Mouse (Mus musculus): ENCODE data around the gene Srgap2.
"Not testable (repeated sequence)": the region's sequence is repeated elsewhere in the genome, so short reads cannot be mapped to it uniquely, and the experiment has no call there.

Gene Srgap2

GRCm38 (mm10) chr1:131345422-131346419, 181.4 kb downstream of the Srgap2 start:
- no peak for DNase-seq (ENCODE audit: low spot score)

GRCm38 (mm10) chr1:131344691-131345090, 182.5 kb downstream of the Srgap2 start:
- DNase-seq (ENCODE audit: low spot score) = no peak

DNA sequence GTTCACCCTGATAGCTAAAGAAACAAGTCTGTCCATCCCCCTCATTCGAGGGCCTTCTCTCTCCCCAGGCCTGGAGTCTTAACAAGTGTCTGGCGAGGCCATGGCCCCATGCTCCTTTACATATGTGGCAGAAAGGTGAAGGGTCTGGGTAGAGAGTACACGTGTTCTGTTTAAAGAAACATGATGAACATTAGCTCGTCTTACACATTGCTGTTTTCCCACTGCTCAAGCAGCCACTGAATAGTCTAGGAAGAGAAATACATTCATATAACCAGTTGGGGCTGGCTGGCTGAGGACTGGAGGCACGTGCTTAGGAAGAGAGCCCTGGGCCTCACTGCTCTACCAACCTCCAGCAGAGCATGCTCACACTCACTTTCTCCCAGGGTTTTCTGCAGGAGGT, 191.1 kb downstream of the Srgap2 start:
- no peak for DNase-seq (ENCODE audit: low spot score)

GRCm38 (mm10) chr1:131335604-131336003, 191.5 kb downstream of the Srgap2 start:
- no peak for DNase-seq (ENCODE audit: low spot score)

- no peak for DNase-seq (ENCODE audit: low spot score)
These were observed 196.0 kb downstream of the Srgap2 start for GRCm38 (mm10) chr1:131331180-131331579.

GRCm38 (mm10) chr1:131329093-131329492, 198.1 kb downstream of the Srgap2 start:
- not testable (repeated sequence) for DNase-seq (ENCODE audit: low spot score)

DNA sequence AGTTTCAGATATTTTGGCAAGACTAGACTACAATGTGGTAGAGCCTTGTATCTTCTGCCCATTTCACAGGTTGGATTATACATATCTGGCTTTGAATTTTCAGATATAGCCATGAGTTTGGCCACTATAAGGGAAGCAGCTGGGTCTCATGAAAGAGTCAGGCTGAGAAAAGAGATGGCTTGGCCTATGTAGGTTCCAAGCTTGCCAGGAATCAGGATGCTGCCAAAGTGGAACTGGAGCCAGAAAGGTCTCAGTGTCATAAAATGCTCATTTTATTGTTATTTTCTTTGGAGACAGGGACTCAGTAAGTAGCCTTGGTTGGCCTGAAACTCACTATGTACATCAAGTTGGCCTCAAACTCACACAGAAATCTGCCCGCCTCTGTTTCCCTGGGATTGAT, 200.0 kb downstream of the Srgap2 start:
- no peak for DNase-seq (ENCODE audit: low spot score)

DNA sequence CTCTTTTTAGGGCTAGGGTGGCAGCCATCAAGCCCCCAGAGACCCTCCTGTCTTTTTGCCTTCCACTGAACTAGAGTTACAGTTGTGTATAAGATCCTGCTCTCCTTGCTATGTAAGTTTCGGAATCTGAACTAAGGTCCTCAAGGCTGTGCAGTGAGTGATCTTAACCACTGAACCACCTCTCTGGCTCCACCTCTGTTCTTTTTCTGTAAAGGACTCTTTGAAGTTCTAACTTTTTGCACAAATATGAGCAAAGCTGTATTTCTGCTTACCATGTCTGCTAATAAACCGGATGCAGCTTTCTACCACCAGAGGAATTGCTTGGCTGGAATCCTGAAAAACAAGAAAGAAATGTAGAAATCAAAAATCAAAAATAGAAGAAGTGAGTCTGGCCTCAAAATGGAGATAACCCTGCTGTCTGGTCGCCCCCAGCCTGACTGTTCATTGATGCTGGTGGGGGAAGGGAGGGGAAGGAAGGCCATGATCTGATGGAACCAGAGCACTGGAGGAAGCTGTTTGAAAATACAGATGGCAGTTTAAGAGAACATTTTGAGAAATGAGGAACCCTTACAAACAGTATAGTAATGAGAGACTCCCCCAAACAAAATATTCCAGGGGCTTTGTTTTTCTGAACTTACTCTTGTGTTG, 202.2 kb downstream of the Srgap2 start:
- DNase-seq (ENCODE audit: low spot score) = no peak

GRCm38 (mm10) chr1:131319598-131320330, 207.4 kb downstream of the Srgap2 start:
- no peak for DNase-seq (ENCODE audit: low spot score)

- DNase-seq (ENCODE audit: low spot score) = no peak
These were observed 208.8 kb downstream of the Srgap2 start for GRCm38 (mm10) chr1:131318397-131318796.

- no peak for DNase-seq (ENCODE audit: low spot score)
These were observed 209.5 kb downstream of the Srgap2 start for GRCm38 (mm10) chr1:131317625-131318024.

DNA sequence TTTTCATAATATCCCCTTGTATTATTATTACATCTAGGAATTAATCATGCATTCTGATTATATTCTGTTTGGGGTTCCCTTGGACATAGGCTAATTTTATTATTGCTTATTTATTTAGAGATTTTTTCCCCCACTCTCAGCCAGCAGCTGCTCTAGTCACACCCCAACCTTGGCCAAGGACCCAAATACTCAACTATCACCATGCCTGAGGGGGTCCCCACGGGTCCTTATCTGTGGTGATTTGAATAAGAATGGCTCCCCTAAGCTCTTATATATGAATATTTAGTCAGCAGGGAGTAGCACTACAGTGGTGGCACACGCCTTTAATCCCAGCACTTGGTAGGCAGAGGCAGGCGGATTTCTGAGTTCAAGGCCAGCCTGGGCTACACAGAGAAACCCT, 215.9 kb downstream of the Srgap2 start:
- no peak for DNase-seq (ENCODE audit: low spot score)

DNA sequence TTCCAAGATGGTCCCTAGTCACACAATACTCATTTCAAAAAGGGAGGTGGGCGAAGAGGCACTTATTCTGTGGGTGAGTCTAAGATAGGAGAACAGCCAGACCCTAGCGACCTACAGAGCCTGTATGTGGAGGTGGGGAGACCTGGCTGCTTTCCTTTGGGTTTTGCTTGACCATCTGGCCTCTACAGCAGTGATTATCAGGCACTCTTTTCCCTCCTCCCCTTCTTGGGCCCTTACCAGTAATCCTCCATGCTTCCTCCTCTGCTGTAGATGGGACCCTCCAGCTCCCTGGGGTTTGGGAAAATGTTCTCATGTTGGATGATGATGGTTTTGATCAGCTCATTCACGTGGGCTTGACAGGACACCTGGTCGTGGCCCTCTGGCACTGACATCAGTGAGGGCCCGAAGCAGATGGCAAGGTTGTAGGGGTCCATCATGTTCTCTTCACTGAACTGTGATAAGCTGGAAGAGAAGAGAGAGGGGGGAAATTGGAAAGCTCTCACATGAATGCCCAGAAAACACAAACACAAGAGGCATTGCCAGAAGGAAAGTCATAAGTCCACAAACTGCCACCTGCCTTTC, 216.8 kb downstream of the Srgap2 start:
- no peak for DNase-seq (ENCODE audit: low spot score)

GRCm38 (mm10) chr1:131300750-131301149, 226.4 kb downstream of the Srgap2 start:
- DNase-seq (ENCODE audit: low spot score) = no peak

- DNase-seq (ENCODE audit: low spot score) = no peak
These were observed 227.4 kb downstream of the Srgap2 start for GRCm38 (mm10) chr1:131299788-131300187.

DNA sequence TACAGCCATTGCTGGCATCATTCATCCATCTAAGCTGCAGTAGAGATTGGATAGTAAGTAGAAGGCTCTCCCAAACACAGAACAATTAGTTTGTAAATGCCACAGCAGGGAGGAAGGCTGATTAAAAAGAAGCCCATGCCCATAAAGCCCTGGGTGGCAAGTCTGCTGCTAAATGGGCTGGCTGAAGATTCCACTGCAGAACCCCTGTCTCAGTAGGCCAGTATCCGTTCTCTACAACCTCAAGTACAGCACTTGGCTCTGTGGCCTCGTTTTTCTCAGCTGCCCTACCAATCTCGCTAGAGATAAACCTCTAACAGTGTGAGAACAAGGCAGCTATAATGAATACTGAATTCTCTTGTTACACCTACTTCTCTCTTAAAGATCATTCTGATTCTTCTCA, 227.9 kb downstream of the Srgap2 start:
- DNase-seq (ENCODE audit: low spot score) = no peak

- no peak for DNase-seq (ENCODE audit: low spot score)
These were observed 229.0 kb downstream of the Srgap2 start for GRCm38 (mm10) chr1:131298171-131298570.

DNA sequence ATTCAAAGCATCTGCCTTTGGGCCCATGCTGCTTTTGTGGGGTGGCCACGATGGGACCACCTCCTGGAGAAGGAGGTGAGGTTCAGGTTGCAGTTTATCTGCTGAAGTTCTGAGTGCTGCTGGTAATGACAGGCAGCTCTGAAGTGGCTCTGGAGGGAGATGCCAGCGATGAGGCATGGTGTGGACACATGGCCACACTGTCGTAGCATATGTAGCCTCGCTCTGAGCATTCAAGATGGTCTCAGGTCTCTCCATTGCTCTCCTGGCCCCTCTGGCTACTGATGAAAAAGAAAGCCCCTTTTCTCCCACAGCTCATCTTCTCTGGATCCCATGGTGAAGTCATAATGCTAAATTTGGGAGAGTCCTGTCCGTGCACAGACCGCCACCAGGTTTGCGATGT, 230.4 kb downstream of the Srgap2 start:
- no peak for DNase-seq (ENCODE audit: low spot score)

- no peak for DNase-seq (ENCODE audit: low spot score)
These were observed 232.0 kb downstream of the Srgap2 start for GRCm38 (mm10) chr1:131295200-131295599.

DNA sequence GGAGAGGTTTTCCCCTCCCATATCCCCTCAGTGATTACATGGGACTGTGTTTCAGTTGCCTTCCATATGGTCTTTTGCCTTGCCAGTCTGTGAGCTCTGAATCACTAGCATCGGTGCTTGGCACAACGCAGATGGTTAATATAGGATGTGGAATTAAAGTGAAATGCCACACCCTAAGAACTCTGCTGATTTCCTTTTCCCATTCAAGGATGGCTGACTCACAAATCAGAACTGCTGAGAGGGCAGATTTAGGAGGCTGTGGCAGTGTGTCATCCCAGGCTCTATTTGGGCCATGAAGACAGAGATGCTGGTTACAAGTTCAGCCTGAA, 233.3 kb downstream of the Srgap2 start:
- no peak for DNase-seq (ENCODE audit: low spot score)

DNA sequence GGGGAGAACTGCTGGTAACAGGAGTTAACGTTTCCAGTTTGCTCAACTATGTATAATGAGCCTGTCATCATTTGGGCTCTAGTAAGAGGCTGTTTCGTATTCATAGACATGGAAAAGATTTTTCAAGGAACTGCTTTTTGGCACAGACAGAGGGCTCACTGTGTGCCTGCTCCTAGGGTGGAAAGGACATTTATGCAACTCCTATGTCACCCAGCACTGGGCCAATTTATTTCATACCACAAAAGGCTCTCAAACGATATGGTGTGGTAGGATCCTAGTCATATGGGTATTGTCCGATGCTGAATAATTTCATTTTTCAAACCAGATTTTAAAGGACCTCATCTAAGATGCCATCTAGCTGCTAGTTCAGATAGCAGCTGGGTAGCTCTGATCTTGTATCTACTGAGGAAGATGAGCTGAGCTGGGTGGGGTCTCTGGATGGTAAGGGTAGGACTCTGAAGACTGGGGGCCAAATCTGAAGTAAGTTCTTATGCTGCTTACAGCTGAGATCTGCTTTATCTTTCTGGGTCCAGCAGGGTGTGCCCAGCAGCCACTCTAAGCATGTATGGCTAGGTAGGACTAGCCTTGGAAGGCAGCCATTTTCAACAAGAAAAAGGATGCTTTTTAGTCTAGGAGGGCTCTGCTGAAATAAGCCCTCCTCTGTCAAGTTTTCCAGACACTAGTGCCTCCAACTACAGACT, 233.8 kb downstream of the Srgap2 start:
- no peak for DNase-seq (ENCODE audit: low spot score)

DNA sequence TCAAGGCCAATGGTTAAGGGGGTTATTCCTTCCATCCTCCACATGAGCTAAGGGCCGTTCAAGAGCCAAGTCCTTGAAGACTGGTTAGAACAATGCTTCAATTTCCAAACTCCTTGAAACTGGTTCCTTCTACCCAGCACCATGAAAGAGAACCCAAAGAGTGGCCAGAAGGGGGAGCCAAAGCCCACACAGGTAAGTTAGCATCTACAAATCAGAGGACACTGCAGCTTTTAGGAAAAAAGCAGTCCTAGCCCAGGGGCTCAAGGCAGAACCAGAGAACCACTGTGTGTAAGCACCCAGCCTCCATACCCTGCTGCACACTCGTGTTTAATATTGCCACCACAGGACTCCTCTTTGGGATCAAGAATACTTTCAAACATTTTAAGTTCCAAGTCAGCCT, 236.5 kb downstream of the Srgap2 start:
- no peak for DNase-seq (ENCODE audit: low spot score)

Data from ovary, postnatal 10 days (tissue).